Mouse (Mus musculus) ES-E14 (cell line): ENCODE results near the gene AU018091. TPM values are rescaled to one million over a fixed set of nuclear protein-coding genes. Genes with fewer than 3 reads are reported as not detected.

ENCODE experiments used
- DNase-seq: peaks from one replicate; pipeline ENCODE4 v3.0.0-alpha.2; 2013; ENCODE audit warnings: low read depth, low spot score
- H3K27ac ChIP-seq: 2 replicates; pipeline ENCODE4 v1.5.1; 2012; ENCODE audit warnings: low read depth, mild to moderate bottlenecking, low read length, moderate library complexity, mixed read lengths; ENCODE audit not compliant: poor library complexity, insufficient read depth, severe bottlenecking
- H3K36me3 ChIP-seq: 2 replicates; pipeline ENCODE4 v1.6.1; 2012; ENCODE audit warnings: mild to moderate bottlenecking, low read length, moderate library complexity, mixed read lengths; ENCODE audit not compliant: control insufficient read depth, poor library complexity, insufficient read depth, severe bottlenecking
- H3K4me1 ChIP-seq, 2 experiments: fragments of 150-350 bp in 1 of 2; sonication (generic) in 1 of 2; 2 replicates each; pipeline ENCODE4 v1.6.1; 2012; ENCODE audit warnings: low read length in 2 of 2, mild to moderate bottlenecking in 1 of 2, mixed read lengths in 1 of 2; ENCODE audit not compliant: control insufficient read depth in 2 of 2, insufficient read depth in 2 of 2, poor library complexity in 1 of 2
- H3K4me3 ChIP-seq, 2 experiments: fragments of 150-350 bp in 1 of 2; sonication (generic) in 1 of 2; 2 replicates each; pipeline ENCODE4 v1.5.1; 2012; ENCODE audit warnings: low read length in 2 of 2, low read depth in 1 of 2, mild to moderate bottlenecking in 1 of 2, mixed read lengths in 1 of 2; ENCODE audit not compliant: insufficient read depth in 1 of 2, poor library complexity in 1 of 2, severe bottlenecking in 1 of 2
- H3K9ac ChIP-seq: 2 replicates; pipeline ENCODE4 v1.6.1; 2012; ENCODE audit warnings: low read depth, mild to moderate bottlenecking, low read length, mixed read lengths; ENCODE audit not compliant: poor library complexity, insufficient read depth, severe bottlenecking
- H3K9me3 ChIP-seq: fragments of 150-350 bp; sonication (generic); 2 replicates; pipeline ENCODE4 v1.6.1; 2012; ENCODE audit warnings: low read depth, mild to moderate bottlenecking, low read length; ENCODE audit not compliant: control insufficient read depth, insufficient read depth
- CHD2 ChIP-seq: IDR thresholded peaks from 2 replicates; pipeline ENCODE4 v1.6.1; 2014; ENCODE audit warnings: mild to moderate bottlenecking, low read depth, low read length, inconsistent platforms
- HCFC1 ChIP-seq: IDR thresholded peaks from 2 replicates; pipeline ENCODE4 v1.6.1; 2012; ENCODE audit warnings: low read length, inconsistent platforms, borderline replicate concordance; ENCODE audit not compliant: insufficient read depth
- MAFK ChIP-seq: IDR thresholded peaks from 2 replicates; pipeline ENCODE4 v1.6.1; 2014; ENCODE audit warnings: mild to moderate bottlenecking, low read depth, low read length, inconsistent platforms; ENCODE audit not compliant: insufficient read depth
- ZC3H11A ChIP-seq: IDR thresholded peaks from 2 replicates; pipeline ENCODE4 v1.6.1; 2012; ENCODE audit warnings: low read depth, mild to moderate bottlenecking, inconsistent platforms, low read length, borderline replicate concordance
- ZNF384 ChIP-seq: IDR thresholded peaks from 2 replicates; pipeline ENCODE4 v1.6.1; 2012; ENCODE audit warnings: low read depth, low read length, inconsistent platforms
- in situ Hi-C, 2 experiments: fragments of 600-800 bp; cut with MboI; formaldehyde crosslinking; loops; one replicate each; pipeline ENCODE4 v1.15.1; 2025; ENCODE audit warnings: low sequenced_read_pairs in 2 of 2, inconsistent platforms in 1 of 2; ENCODE audit not compliant: unreplicated experiment in 2 of 2
- total RNA-seq: library from RNA; depleted of rRNA; stranded (reverse); fragments of 300-350 nt; gene quantifications from 2 replicates; pipeline ENCODE4 v1.2.3, GENCODE M21; 2012

The AU018091 gene
- total RNA-seq, 1 experiment: 198 TPM

DNA sequence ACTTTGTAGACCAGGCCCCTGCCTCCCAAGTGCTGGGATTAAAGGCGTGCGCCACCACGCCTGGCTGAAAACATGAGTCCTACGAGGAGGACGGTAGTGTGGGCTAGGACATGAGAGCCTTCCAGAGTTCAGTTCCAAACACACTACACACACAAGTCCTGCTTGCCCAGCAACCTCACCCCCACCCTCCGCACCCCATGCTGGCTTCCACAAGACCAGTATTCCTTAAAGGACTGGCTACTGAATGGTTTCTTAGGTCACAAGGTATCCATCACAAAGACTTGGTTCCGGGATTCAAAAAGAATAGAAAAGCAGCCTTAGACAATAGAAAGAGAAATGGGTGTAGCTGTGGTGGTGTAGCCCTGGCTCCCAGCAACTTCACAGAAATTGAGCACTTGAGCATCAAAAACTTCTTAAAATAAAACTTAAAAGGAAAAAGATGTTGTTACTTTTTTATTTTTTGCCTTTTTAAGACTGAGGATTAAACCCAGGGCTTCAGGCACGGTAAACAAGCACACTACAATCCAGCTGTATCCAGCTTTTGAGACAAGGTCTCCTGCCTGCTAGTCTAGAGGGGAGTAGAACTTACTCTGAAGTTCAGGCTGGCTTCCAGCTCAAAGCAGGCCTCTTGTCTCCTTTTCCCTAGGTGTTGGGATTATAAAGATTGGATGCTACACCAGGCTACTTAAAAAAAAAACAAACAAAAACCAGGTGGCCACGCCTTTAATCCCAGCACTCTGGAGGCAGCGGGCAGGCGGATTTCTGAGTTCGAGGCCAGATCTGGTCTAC lies 43.2 kb upstream of the AU018091 start:
- Histone ChIP-seq H3K9me3 (no peaks in the 10 kb centered on the region), H3K4me1 (peaks cover 19 to 21% of the 10 kb centered on the region in 2 experiments), H3K9ac (peak overlapping the region; percentile 74), H3K4me3 (peak overlapping the region in 1 of 2 experiments; percentile 10; a peak in 1 of 4 replicates), H3K27ac (peak overlapping the region; percentile 100), H3K36me3 (no peaks in the 10 kb centered on the region)
- TF ChIP-seq MAFK (no peak), HCFC1 (no peak), ZC3H11A (no peak), ZNF384 (no peak), CHD2 (no peak)
- no peak for DNase-seq
- in situ Hi-C loops: no loop called here

DNA sequence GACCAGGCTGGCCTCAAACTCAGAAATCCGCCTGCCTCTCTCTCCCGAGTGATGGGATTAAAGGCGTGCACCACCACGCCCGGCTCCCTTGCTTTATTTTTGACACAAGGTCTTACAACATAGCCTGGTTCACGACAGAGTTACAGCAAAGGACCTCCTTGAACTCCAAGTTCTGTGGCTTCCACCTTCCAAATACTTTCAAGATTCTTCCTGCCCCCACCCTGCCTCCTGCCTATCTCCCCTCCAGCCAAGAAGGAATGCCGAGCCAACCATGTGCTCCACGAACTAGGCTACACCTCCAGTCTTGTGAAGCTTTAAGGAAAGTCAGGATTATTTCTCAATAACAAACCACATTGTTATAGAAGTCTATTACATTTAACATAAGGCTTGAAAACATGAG lies 42.5 kb upstream of the AU018091 start:
- Histone ChIP-seq H3K4me3 (peak overlapping the region in 1 of 2 experiments; percentile 3; a peak in 2 of 4 replicates), H3K27ac (peak overlapping the region; percentile 100), H3K36me3 (no peaks in the 10 kb centered on the region), H3K4me1 (peaks cover 19 to 21% of the 10 kb centered on the region in 2 experiments), H3K9me3 (no peaks in the 10 kb centered on the region), H3K9ac (peak overlapping the region; percentile 74)
- TF ChIP-seq CHD2 (no peak), HCFC1 (no peak), ZC3H11A (no peak), ZNF384 (no peak), MAFK (no peak)
- DNase-seq: no peak
- in situ Hi-C loops: no loop called here

DNA sequence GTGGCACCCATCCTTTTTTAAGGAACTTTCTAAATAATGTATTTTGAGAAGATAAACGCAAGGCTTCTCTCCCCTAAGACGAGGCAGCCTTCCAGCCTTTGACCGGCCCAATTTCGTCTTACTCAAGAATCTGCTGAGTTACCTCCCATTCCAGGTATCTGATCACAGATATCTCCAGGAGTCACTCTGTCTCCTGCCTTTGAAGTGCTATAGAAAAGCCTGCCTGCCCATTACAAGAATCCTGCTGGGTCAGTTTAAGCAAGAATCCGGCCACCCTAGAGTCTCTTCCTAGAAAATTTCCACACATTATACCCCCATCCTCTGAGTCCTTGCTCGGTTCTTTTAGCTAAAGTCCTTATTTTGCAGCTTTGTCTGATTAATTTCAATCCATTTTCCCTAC lies 41.6 kb upstream of the AU018091 start:
- in situ Hi-C loops: no loop called here
- Histone ChIP-seq H3K36me3 (no peaks in the 10 kb centered on the region), H3K4me1 (peaks cover 21% of the 10 kb centered on the region in 2 experiments), H3K4me3 (no peak overlapping the region), H3K9me3 (no peaks in the 10 kb centered on the region), H3K9ac (peak overlapping the region; percentile 66; the same call in 1 of the 2 replicates), H3K27ac (peak overlapping the region; percentile 100; the same call in 1 of the 2 replicates)
- TF ChIP-seq ZNF384 (no peak), MAFK (peak; percentile 49; the same call in 1 of the 2 replicates), ZC3H11A (no peak)
- DNase-seq: no peak

DNA sequence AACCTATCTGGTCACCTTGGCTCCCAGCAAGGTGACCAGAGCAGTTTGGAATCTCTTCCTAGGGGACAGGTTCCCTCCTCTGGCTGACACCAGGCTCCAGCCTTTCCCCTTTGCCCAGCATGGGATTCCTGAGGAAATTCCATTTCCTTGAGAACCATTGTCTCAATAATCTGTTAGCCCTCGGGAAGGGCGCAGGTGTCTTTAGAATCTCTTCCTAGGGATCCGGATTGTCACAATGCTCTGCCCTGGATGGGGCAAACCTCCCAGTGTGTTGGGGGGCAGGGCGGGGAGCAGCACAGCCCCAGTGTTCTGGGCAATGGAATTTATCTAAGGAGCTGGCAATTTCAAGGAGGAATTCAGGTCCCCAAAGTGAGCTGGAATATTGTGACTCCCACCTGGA lies 37.5 kb upstream of the AU018091 start:
- no peak; the same call in 1 of the 2 replicates for TF ChIP-seq CHD2
- no peak for TF ChIP-seq MAFK
- no peak for TF ChIP-seq HCFC1
- TF ChIP-seq ZNF384: no peak
- no peak for TF ChIP-seq ZC3H11A
- peak overlapping the region; percentile 100 for H3K27ac ChIP-seq
- peak overlapping the region; percentile 84 for H3K9ac ChIP-seq
- H3K4me3 ChIP-seq: no peak overlapping the region
- peak; percentile 93 for DNase-seq
- H3K36me3 ChIP-seq: no peaks in the 10 kb centered on the region
- H3K4me1 ChIP-seq: peaks cover 14 to 24% of the 10 kb centered on the region in 2 experiments
- in situ Hi-C loops: no loop called here
- no peaks in the 10 kb centered on the region for H3K9me3 ChIP-seq

DNA sequence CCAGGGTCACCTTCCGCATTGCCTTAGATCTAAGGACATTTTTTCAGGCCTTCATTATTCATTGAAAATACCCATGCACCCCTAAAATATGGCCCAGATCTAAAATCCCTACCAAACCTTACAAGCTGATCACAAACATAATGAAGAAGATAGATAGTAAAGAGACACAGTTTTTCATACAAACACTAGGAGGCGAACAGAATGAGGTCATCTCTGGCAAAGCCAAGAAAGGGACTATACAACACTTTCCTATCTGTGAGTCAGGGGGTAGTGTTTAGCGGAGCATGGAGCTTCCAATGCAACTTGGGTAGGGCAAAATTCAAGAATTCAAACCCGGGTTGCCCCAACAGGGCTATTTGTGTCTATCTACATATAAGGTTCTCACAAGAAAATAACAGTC lies 35.6 kb upstream of the AU018091 start:
- Histone ChIP-seq H3K9ac (peak overlapping the region; percentile 41; the same call in 1 of the 2 replicates), H3K9me3 (no peaks in the 10 kb centered on the region), H3K4me1 (peaks cover 11 to 22% of the 10 kb centered on the region in 2 experiments), H3K27ac (peak overlapping the region; percentile 76), H3K36me3 (no peaks in the 10 kb centered on the region), H3K4me3 (no peak overlapping the region)
- DNase-seq: no peak
- TF ChIP-seq ZNF384 (no peak), HCFC1 (no peak), MAFK (no peak), ZC3H11A (no peak), CHD2 (no peak)
- in situ Hi-C loops: no loop called here
